Mouse (Mus musculus) kidney, postnatal 10 days (tissue): Measurements from ENCODE around the gene Sdhd.
"Not testable (repeated sequence)": the region's sequence is repeated elsewhere in the genome, so short reads cannot be mapped to it uniquely, and the experiment has no call there.

ENCODE experiments used
- DNase-seq: peaks from one replicate; pipeline ENCODE4 v3.0.0; 2021; ENCODE audit warnings: mixed read lengths

The Sdhd gene

GRCm38 (mm10) chr9:50603189-50603997, at the start of gene Sdhd, which contains the start of gene Timm8b:
TSS of gene Sdhd (minus strand) at chr9:50603812.
TSS of gene Timm8b (plus strand) at chr9:50603910.
- peak; percentile 95 for DNase-seq

- no peak for DNase-seq
Measured at GRCm38 (mm10) chr9:50650503-50650902, 46.9 kb upstream of the Sdhd start.

GRCm38 (mm10) chr9:50646826-50647370, 43.3 kb upstream of the Sdhd start:
- DNase-seq, result no peak

GRCm38 (mm10) chr9:50634270-50634669, 30.7 kb upstream of the Sdhd start:
- DNase-seq, result no peak

- no peak for DNase-seq
Measured at GRCm38 (mm10) chr9:50633059-50633458, 29.4 kb upstream of the Sdhd start.

GRCm38 (mm10) chr9:50632016-50632688, 28.5 kb upstream of the Sdhd start:
- no peak for DNase-seq

- not testable (repeated sequence) for DNase-seq
Measured at GRCm38 (mm10) chr9:50630903-50631302, 27.3 kb upstream of the Sdhd start.

- DNase-seq, result no peak
Measured at GRCm38 (mm10) chr9:50617794-50618330, 14.2 kb upstream of the Sdhd start.

- peak; percentile 92 for DNase-seq
Measured at GRCm38 (mm10) chr9:50616766-50617603, 13.4 kb upstream of the Sdhd start, which contains the start of the genes Pih1d2 and Nkapd1. TSS of gene Pih1d2 (plus strand) at chr9:50617321. TSS of gene Nkapd1 (minus strand) at chr9:50617464.

- DNase-seq, result no peak
Measured at GRCm38 (mm10) chr9:50616161-50616560, 12.5 kb upstream of the Sdhd start.

- DNase-seq, result no peak
Measured at GRCm38 (mm10) chr9:50612115-50612514, 8.5 kb upstream of the Sdhd start.

GRCm38 (mm10) chr9:50604338-50604737, 726 bp upstream of the Sdhd start:
- no peak for DNase-seq

GRCm38 (mm10) chr9:50603998-50604324, 349 bp upstream of the Sdhd start:
- DNase-seq, result no peak

- no peak for DNase-seq
Measured at GRCm38 (mm10) chr9:50602055-50602845, 1.4 kb downstream of the Sdhd start.

- DNase-seq, result no peak
Measured at GRCm38 (mm10) chr9:50601536-50601935, 2.1 kb downstream of the Sdhd start.

GRCm38 (mm10) chr9:50596973-50597372, 6.6 kb downstream of the Sdhd start:
- DNase-seq, result no peak

GRCm38 (mm10) chr9:50594794-50595417, 8.7 kb downstream of the Sdhd start:
- peak; percentile 23 for DNase-seq

GRCm38 (mm10) chr9:50593544-50593943, 10.1 kb downstream of the Sdhd start:
- peak; percentile 43 for DNase-seq

GRCm38 (mm10) chr9:50592955-50593354, 10.7 kb downstream of the Sdhd start:
- no peak for DNase-seq

- no peak for DNase-seq
Measured at GRCm38 (mm10) chr9:50590856-50591518, 12.6 kb downstream of the Sdhd start.

- no peak for DNase-seq
Measured at GRCm38 (mm10) chr9:50586955-50587354, 16.7 kb downstream of the Sdhd start.
